Mouse (Mus musculus) midbrain, embryonic 14.5 days (tissue): ENCODE measurements around the gene Cyfip2. TPM values are rescaled to one million over a fixed set of nuclear protein-coding genes. Genes with fewer than 3 reads are reported as not detected.

Source experiments
- ATAC-seq: fragments of 200-750 bp; cut with Nextera tagmentation; 2 replicates; pipeline ENCODE4 v1.8.0; 2017; ENCODE audit warnings: moderate number of reproducible peaks, moderate library complexity; ENCODE audit not compliant: low FRiP score, low TSS enrichment
- DNase-seq: peaks from one replicate; pipeline ENCODE4 v3.0.0-alpha.2; 2015
- H3K27ac ChIP-seq: fragments of 300-500 bp; sonication (generic); replicated peaks from 2 replicates; pipeline ENCODE4 v1.5.1; 2014; ENCODE audit warnings: mild to moderate bottlenecking, low read depth, low read length, moderate library complexity
- H3K27me3 ChIP-seq: fragments of 300-500 bp; sonication (generic); 2 replicates; pipeline ENCODE4 v1.6.1; 2014; ENCODE audit warnings: low read length, control low read depth, mixed read lengths; ENCODE audit not compliant: control insufficient read depth, insufficient read depth
- H3K36me3 ChIP-seq: fragments of 300-500 bp; sonication (generic); 2 replicates; pipeline ENCODE4 v1.6.1; 2014; ENCODE audit warnings: low read length, control low read depth; ENCODE audit not compliant: control insufficient read depth, insufficient read depth
- H3K4me1 ChIP-seq: fragments of 300-500 bp; sonication (generic); 2 replicates; pipeline ENCODE4 v1.6.1; 2014; ENCODE audit warnings: mild to moderate bottlenecking, antibody characterized with exemption, low read length, control low read depth; ENCODE audit not compliant: control insufficient read depth, insufficient read depth
- H3K4me2 ChIP-seq: fragments of 300-500 bp; sonication (generic); 2 replicates; pipeline ENCODE4 v1.6.1; 2014; ENCODE audit warnings: mild to moderate bottlenecking, low read length, moderate library complexity
- H3K4me3 ChIP-seq: fragments of 300-500 bp; sonication (generic); replicated peaks from 2 replicates; pipeline ENCODE4 v1.5.1; 2014; ENCODE audit warnings: low read depth, low read length
- H3K9ac ChIP-seq: fragments of 300-500 bp; sonication (generic); replicated peaks from 2 replicates; pipeline ENCODE4 v1.6.1; 2014; ENCODE audit warnings: mild to moderate bottlenecking, low read length, moderate library complexity
- H3K9me3 ChIP-seq: fragments of 300-500 bp; sonication (generic); 2 replicates; pipeline ENCODE4 v1.6.1; 2016; ENCODE audit warnings: low read length, control low read depth, mixed read lengths; ENCODE audit not compliant: control insufficient read depth
- WGBS: fragments of 180-500 bp; shearing (Covaris S2); extraction: QIAGEN DNeasy Blood & Tissue Kit; methylation state at CpG from one replicate; pipeline ENCODE4 v1.1.7; 2014; 5-methylcytosine and 5-hydroxymethylcytosine counted together
- polyA plus RNA-seq: library from polyadenylated mRNA; unstranded; fragments of >200 nt; fragmentation: Nextera tagmentation; extraction: Ambion mirVana; gene quantifications from 2 replicates; pipeline ENCODE4 v1.2.1, GENCODE M21; 2014

The Cyfip2 gene
- polyA plus RNA-seq, 1 experiment from 2014 or later, result 112 TPM

GRCm38 (mm10) chr11:46276168-46276567, 36.5 kb downstream of the Cyfip2 start:
- Histone ChIP-seq H3K9me3 (no peaks in the 10 kb centered on the region), H3K4me3 (no peak overlapping the region), H3K27ac (no peak overlapping the region), H3K36me3 (peaks cover 88% of the 10 kb centered on the region), H3K4me2 (no peak overlapping the region), H3K4me1 (no peaks in the 10 kb centered on the region), H3K9ac (no peak overlapping the region), H3K27me3 (no peaks in the 10 kb centered on the region)
- ATAC-seq, result no peak
- no peak for DNase-seq
- WGBS, result 91% methylated on average over 8 of the region's 8 CpGs

- no peaks in the 10 kb centered on the region for H3K4me1 ChIP-seq
- no peak overlapping the region for H3K4me3 ChIP-seq
- no peak overlapping the region for H3K4me2 ChIP-seq
- H3K36me3 ChIP-seq, result peaks cover 87% of the 10 kb centered on the region
- peak; percentile 69 for ATAC-seq
- no peak overlapping the region for H3K9ac ChIP-seq
- 19% methylated on average over 6 of the region's 6 CpGs for WGBS
- 0 out of 2 replicates have a peak overlapping the region, but pooled peaks have one; percentile 37 for H3K27ac ChIP-seq
- H3K27me3 ChIP-seq, result no peaks in the 10 kb centered on the region
- DNase-seq, result peak; percentile 89
- H3K9me3 ChIP-seq, result no peaks in the 10 kb centered on the region
Measured at GRCm38 (mm10) chr11:46275302-46275701, 37.4 kb downstream of the Cyfip2 start.

DNA sequence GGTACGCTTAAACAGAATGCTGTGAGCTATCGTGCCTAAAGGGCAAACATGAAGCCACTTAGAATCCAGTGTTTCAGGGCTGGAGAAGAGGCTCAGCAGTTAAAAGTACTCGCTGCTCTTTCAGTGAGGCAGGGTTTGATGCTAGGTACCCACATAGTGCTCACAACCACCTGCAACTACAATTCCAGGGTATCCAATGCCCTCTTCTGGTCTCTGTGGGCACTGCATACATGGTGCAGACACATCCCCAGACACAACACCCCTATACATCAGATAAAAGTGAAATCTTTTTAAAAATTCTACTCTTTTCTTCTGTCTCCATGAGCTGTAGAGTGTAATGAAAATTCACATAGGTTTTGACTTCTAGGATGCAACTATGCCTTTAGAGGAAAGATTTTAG, 38.7 kb downstream of the Cyfip2 start:
- Histone ChIP-seq H3K27ac (no peak overlapping the region), H3K4me2 (no peak overlapping the region), H3K9ac (no peak overlapping the region), H3K4me1 (no peaks in the 10 kb centered on the region), H3K36me3 (peaks cover 87% of the 10 kb centered on the region), H3K4me3 (no peak overlapping the region), H3K9me3 (no peaks in the 10 kb centered on the region), H3K27me3 (no peaks in the 10 kb centered on the region)
- 97% methylated on average over 3 of the region's 3 CpGs for WGBS
- no peak for ATAC-seq
- no peak for DNase-seq

- no peak overlapping the region for H3K4me2 ChIP-seq
- 68% methylated on average over 8 of the region's 8 CpGs for WGBS
- no peaks in the 10 kb centered on the region for H3K9me3 ChIP-seq
- no peak overlapping the region for H3K4me3 ChIP-seq
- no peak overlapping the region for H3K27ac ChIP-seq
- ATAC-seq (no peak), DNase-seq (no peak)
- no peaks in the 10 kb centered on the region for H3K4me1 ChIP-seq
- H3K27me3 ChIP-seq, result no peaks in the 10 kb centered on the region
- H3K36me3 ChIP-seq, result peaks cover 84% of the 10 kb centered on the region
- no peak overlapping the region for H3K9ac ChIP-seq
Measured at GRCm38 (mm10) chr11:46272058-46272681, 40.5 kb downstream of the Cyfip2 start.

GRCm38 (mm10) chr11:46269893-46270292, 42.8 kb downstream of the Cyfip2 start:
- H3K27me3 ChIP-seq, result no peaks in the 10 kb centered on the region
- peaks cover 90% of the 10 kb centered on the region for H3K36me3 ChIP-seq
- H3K9ac ChIP-seq, result no peak overlapping the region
- no peak for DNase-seq
- no peak overlapping the region for H3K4me3 ChIP-seq
- H3K9me3 ChIP-seq, result no peaks in the 10 kb centered on the region
- H3K4me2 ChIP-seq, result no peak overlapping the region
- no peaks in the 10 kb centered on the region for H3K4me1 ChIP-seq
- 81% methylated on average over 3 of the region's 3 CpGs for WGBS
- no peak for ATAC-seq
- no peak overlapping the region for H3K27ac ChIP-seq

- Histone ChIP-seq H3K27me3 (no peaks in the 10 kb centered on the region), H3K9me3 (no peaks in the 10 kb centered on the region), H3K9ac (no peak overlapping the region), H3K4me2 (no peak overlapping the region), H3K27ac (no peak overlapping the region), H3K4me3 (no peak overlapping the region), H3K4me1 (no peaks in the 10 kb centered on the region), H3K36me3 (peaks cover 90% of the 10 kb centered on the region)
- DNase-seq (no peak), ATAC-seq (no peak)
- WGBS, result 79% methylated on average over 9 of the region's 9 CpGs
Measured at GRCm38 (mm10) chr11:46269391-46269790, 43.3 kb downstream of the Cyfip2 start.

GRCm38 (mm10) chr11:46268991-46269390, 43.7 kb downstream of the Cyfip2 start:
- Histone ChIP-seq H3K4me1 (no peaks in the 10 kb centered on the region), H3K9me3 (no peaks in the 10 kb centered on the region), H3K27ac (no peak overlapping the region), H3K27me3 (no peaks in the 10 kb centered on the region), H3K4me2 (no peak overlapping the region), H3K4me3 (no peak overlapping the region), H3K36me3 (peaks cover 90% of the 10 kb centered on the region), H3K9ac (no peak overlapping the region)
- WGBS, result 24% methylated on average over 7 of the region's 7 CpGs
- DNase-seq (peak; percentile 86), ATAC-seq (0 out of 2 replicates have a peak, but pooled peaks have one; percentile 43)

DNA sequence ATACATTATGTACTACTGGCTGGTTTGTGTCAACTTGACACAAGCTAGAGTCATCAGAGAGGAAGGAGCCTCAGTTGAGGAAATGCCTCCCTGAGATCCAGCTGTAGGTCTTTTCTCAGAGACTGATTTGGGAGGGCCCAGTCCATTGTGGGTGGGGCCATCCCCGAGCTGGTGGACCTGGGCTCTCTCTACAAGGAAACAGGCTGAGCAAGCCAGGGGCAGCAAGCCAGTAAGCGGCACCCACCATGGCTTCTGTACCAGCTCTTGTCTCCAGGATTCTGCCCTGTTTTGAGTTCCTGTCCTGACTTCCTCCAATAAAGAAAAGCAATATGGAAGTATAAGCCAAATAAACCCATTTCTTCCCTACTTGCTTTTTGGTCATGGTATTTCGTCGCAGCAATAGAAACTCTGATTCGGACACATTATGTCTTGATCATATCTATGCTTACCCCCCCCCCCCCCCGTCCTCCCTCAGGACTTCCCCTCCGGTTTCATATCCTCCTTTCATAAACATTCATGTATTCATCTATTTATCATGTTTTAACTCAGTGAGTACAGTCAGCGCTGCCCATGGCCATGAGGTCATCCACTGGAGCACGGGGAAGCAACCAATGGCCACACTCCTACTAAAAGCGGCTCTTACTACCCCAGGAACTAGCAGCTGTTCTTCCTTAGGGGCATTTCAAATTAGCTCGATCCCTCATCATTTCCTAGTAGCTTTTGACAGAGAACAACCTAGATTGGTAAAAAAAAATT, 47.5 kb downstream of the Cyfip2 start:
- DNase-seq, result no peak
- WGBS, result 89% methylated on average over 11 of the region's 11 CpGs
- Histone ChIP-seq H3K4me3 (no peak overlapping the region), H3K36me3 (peaks cover 94% of the 10 kb centered on the region), H3K9me3 (no peaks in the 10 kb centered on the region), H3K4me2 (no peak overlapping the region), H3K4me1 (no peaks in the 10 kb centered on the region), H3K27me3 (no peaks in the 10 kb centered on the region), H3K27ac (no peak overlapping the region), H3K9ac (no peak overlapping the region)
- ATAC-seq, result no peak

DNA sequence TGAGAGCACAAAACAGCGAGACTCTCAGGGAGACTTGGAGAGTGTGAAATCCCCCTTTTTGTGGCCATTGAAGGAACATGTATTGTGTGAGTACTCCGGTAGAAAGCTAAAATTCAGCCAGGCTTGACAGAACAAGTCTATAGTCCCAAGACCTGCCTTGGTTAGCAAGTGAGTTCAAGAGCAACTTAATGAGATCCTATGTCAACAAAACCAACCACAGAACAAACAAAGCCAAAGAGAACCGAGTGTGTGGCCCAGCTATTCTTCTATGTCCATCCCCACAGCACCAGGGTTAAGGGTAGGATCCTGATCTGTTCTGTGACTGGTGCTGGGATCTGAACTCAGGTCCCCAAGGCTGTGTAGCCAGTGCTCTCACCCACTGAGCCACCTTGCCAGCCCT, 48.1 kb downstream of the Cyfip2 start:
- Histone ChIP-seq H3K27me3 (no peaks in the 10 kb centered on the region), H3K36me3 (peaks cover 94% of the 10 kb centered on the region), H3K27ac (no peak overlapping the region), H3K4me1 (no peaks in the 10 kb centered on the region), H3K9me3 (no peaks in the 10 kb centered on the region), H3K4me3 (no peak overlapping the region), H3K9ac (no peak overlapping the region), H3K4me2 (no peak overlapping the region)
- DNase-seq, result no peak
- 65% methylated on average over 3 of the region's 3 CpGs for WGBS
- ATAC-seq, result no peak
